8 mouse cellular contexts compared by ENCODE assay signal in the genomic region with DNA sequence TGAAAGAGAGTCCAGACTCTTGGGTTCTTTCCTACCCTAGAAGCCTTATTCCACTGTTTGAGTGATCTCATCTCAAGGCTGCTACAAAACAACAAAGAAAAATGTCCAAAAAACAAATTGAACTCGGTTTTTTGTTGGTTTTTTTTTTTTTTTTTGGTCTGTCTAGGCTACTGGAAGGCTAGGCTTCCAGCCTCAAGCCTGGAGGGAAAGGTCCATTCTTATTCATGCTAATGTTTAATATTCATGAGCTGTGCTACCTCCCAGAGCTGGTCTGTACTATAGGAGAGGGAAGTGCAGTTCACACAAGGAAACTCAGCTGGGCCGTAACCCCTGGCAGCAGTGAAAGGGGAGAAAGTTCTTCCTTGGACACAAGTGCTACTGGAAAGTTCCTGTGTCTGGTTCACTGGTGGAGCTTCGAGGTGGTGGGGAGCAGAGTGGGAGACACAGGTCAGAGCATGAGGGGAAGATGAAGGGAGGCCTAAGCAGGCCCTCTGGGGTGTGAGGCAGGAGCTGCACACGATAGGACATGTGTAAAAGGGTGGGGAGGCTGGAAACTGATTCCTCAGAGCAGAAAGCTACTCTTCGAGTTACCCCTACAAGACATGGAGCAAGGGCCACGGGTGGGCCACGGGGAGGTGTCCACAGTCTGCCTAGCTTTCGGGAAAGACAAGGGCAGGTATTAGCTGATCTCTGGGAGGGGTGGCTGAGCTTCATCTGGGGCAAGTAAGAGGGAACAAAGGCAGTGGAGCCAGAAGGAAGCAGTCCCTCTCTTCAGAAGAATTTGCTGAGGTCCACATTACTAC. TPM values are rescaled to one million over a fixed set of nuclear protein-coding genes. Genes with fewer than 3 reads are reported as not detected.
DNase-seq lines count a peak whose midpoint lies in the region; ATAC-seq and TF ChIP-seq lines count a peak whose summit lies in the region.

No protein-coding gene starts in this region.

- H3K4me3 ChIP-seq in kidney, postnatal 0 days (replicated peaks; ENCODE audit: low read depth, low read length) = peak overlapping the region; percentile 98
- peak overlapping the region; percentile 91 for H3K4me3 ChIP-seq in midbrain, embryonic 14.5 days (replicated peaks; ENCODE audit: low read depth, low read length)

- peak; percentile 6; the same call in 1 of the 2 replicates for ATAC-seq in granulocyte monocyte progenitor cell, adult 5-6 weeks (replicated peaks; ENCODE audit: poor library complexity, severe bottlenecking)
- ATAC-seq in kidney, postnatal 0 days (replicated peaks; ENCODE audit: low FRiP score, low read depth) = no peak
- peak; percentile 28; the same call in 1 of the 2 replicates for ATAC-seq in midbrain, embryonic 14.5 days (ENCODE audit: low FRiP score, low TSS enrichment)

- H3K36me3 ChIP-seq in kidney, postnatal 0 days (ENCODE audit: insufficient read depth, low read length) = peaks cover 35% of the 10 kb centered on the region
- H3K36me3 ChIP-seq in midbrain, embryonic 14.5 days (ENCODE audit: control insufficient read depth, insufficient read depth, low read length) = peaks cover 44% of the 10 kb centered on the region

- no peak for TF ChIP-seq CTCF in kidney, postnatal 0 days (IDR thresholded peaks at IDR 0.05; ENCODE audit: low read depth)

- WGBS in kidney, postnatal 0 days = 29% methylated on average over 8 of the region's 8 CpGs
- 24% methylated on average over 8 of the region's 8 CpGs for WGBS in midbrain, embryonic 14.5 days

- peak overlapping the region; percentile 93 for H3K4me2 ChIP-seq in kidney, postnatal 0 days (ENCODE audit: low read length)
- H3K4me2 ChIP-seq in midbrain, embryonic 14.5 days (ENCODE audit: low read length) = peak overlapping the region; percentile 92

- H3K4me1 ChIP-seq in kidney, postnatal 0 days (replicated peaks; ENCODE audit: insufficient read depth, low read length) = peaks cover 22% of the 10 kb centered on the region
- peaks cover 27% of the 10 kb centered on the region for H3K4me1 ChIP-seq in midbrain, embryonic 14.5 days (ENCODE audit: control insufficient read depth, insufficient read depth, low read length)

- H3K27me3 ChIP-seq in kidney, postnatal 0 days (ENCODE audit: insufficient read depth, low read length) = no peaks in the 10 kb centered on the region
- H3K27me3 ChIP-seq in midbrain, embryonic 14.5 days (ENCODE audit: control insufficient read depth, insufficient read depth, low read length) = no peaks in the 10 kb centered on the region

- H3K9me3 ChIP-seq in kidney, postnatal 0 days (replicated peaks; ENCODE audit: low read length) = no peaks in the 10 kb centered on the region
- no peaks in the 10 kb centered on the region for H3K9me3 ChIP-seq in midbrain, embryonic 14.5 days (ENCODE audit: control insufficient read depth, low read length)

- H3K27ac ChIP-seq in kidney, postnatal 0 days = peak overlapping the region; percentile 97
- H3K27ac ChIP-seq in midbrain, embryonic 14.5 days (replicated peaks; ENCODE audit: low read depth, low read length) = peak overlapping the region; percentile 98

- peak overlapping the region; percentile 96; the same call in 1 of the 2 replicates for H3K9ac ChIP-seq in kidney, postnatal 0 days (ENCODE audit: low read depth, low read length)
- H3K9ac ChIP-seq in midbrain, embryonic 14.5 days (replicated peaks; ENCODE audit: low read length) = peak overlapping the region; percentile 92; the same call in 1 of the 2 replicates

- DNase-seq in 3134 (ENCODE audit: extremely low read depth, insufficient read length, low spot score) (peak; percentile 26), MEL-GATA-1-ER (ENCODE audit: extremely low read depth, low read depth) (peak; percentile 85)
- peak; percentile 62 for DNase-seq in kidney, postnatal 0 days (ENCODE audit: low spot score)
- peak; percentile 62 for DNase-seq in midbrain, embryonic 14.5 days
- DNase-seq in thymus, postnatal 4 days = peak; percentile 53
- no peak for DNase-seq in ovary, postnatal 36 days (ENCODE audit: low spot score)
- no peak for DNase-seq in layer of hippocampus, adult 11-12 months (ENCODE audit: low spot score)

RNA-seq across cellular contexts. Expression of gene Mllt11, which starts 1.3 kb away (rescaled TPM):
- total RNA-seq in granulocyte monocyte progenitor cell, adult 5-6 weeks (2014; fragmentation: Nextera tagmentation) = 3.2 and 6.9 TPM in 2 replicates
- total RNA-seq in granulocyte monocyte progenitor cell, adult 5-6 weeks (2017) = 1.7 and 1.9 TPM in 2 replicates
- 11.2 and 11.8 TPM in 2 replicates for polyA plus RNA-seq in kidney, postnatal 0 days (2015; fragmentation: Nextera tagmentation; extraction: Ambion mirVana)
- 545 and 586 TPM in 2 replicates for polyA plus RNA-seq in midbrain, embryonic 14.5 days (2014; fragmentation: Nextera tagmentation; extraction: Ambion mirVana)

RNA-seq across cellular contexts. Expression of gene Cdc42se1, which starts 2.2 kb away (rescaled TPM):
- total RNA-seq in granulocyte monocyte progenitor cell, adult 5-6 weeks (2014; fragmentation: Nextera tagmentation) = 93.6 and 99.1 TPM in 2 replicates
- total RNA-seq in granulocyte monocyte progenitor cell, adult 5-6 weeks (2017) = 43.0 and 61.6 TPM in 2 replicates
- polyA plus RNA-seq in kidney, postnatal 0 days (2015; fragmentation: Nextera tagmentation; extraction: Ambion mirVana) = 98.5 and 102 TPM in 2 replicates
- polyA plus RNA-seq in midbrain, embryonic 14.5 days (2014; fragmentation: Nextera tagmentation; extraction: Ambion mirVana) = 58.3 and 64.5 TPM in 2 replicates

RNA-seq across cellular contexts. Expression of gene Gm128, which starts 10.7 kb away (rescaled TPM):
- 1.0 TPM in 1 of 2 replicates, not detected in the other for total RNA-seq in granulocyte monocyte progenitor cell, adult 5-6 weeks (2014; fragmentation: Nextera tagmentation)
- 0.22 and 1.8 TPM in 2 replicates for total RNA-seq in granulocyte monocyte progenitor cell, adult 5-6 weeks (2017)
- polyA plus RNA-seq in kidney, postnatal 0 days (2015; fragmentation: Nextera tagmentation; extraction: Ambion mirVana) = 1.2 and 1.3 TPM in 2 replicates
- 0.11 and 0.15 TPM in 2 replicates for polyA plus RNA-seq in midbrain, embryonic 14.5 days (2014; fragmentation: Nextera tagmentation; extraction: Ambion mirVana)

RNA-seq across cellular contexts. Expression of gene Gabpb2, which starts 13.0 kb away (rescaled TPM):
- total RNA-seq in granulocyte monocyte progenitor cell, adult 5-6 weeks (2014; fragmentation: Nextera tagmentation) = 36.0 and 54.3 TPM in 2 replicates
- 39.8 and 43.6 TPM in 2 replicates for total RNA-seq in granulocyte monocyte progenitor cell, adult 5-6 weeks (2017)
- 4.5 and 5.4 TPM in 2 replicates for polyA plus RNA-seq in kidney, postnatal 0 days (2015; fragmentation: Nextera tagmentation; extraction: Ambion mirVana)
- 3.7 and 4.2 TPM in 2 replicates for polyA plus RNA-seq in midbrain, embryonic 14.5 days (2014; fragmentation: Nextera tagmentation; extraction: Ambion mirVana)

RNA-seq across cellular contexts. Expression of gene Bnipl, which starts 20.3 kb away (rescaled TPM):
- total RNA-seq in granulocyte monocyte progenitor cell, adult 5-6 weeks (2014; fragmentation: Nextera tagmentation) = 0.88 TPM in 1 of 2 replicates, not detected in the other
- not detected in 2 replicates for total RNA-seq in granulocyte monocyte progenitor cell, adult 5-6 weeks (2017)
- polyA plus RNA-seq in kidney, postnatal 0 days (2015; fragmentation: Nextera tagmentation; extraction: Ambion mirVana) = 0.82 and 1.6 TPM in 2 replicates
- polyA plus RNA-seq in midbrain, embryonic 14.5 days (2014; fragmentation: Nextera tagmentation; extraction: Ambion mirVana) = not detected in 2 replicates

Comparison
In these comparisons a context has a peak if more than half of its experiments do, and no peak if none do; other contexts are left out.
1. DNase-seq: peak in 3134 (single experiment), MEL-GATA-1-ER (single experiment), kidney, postnatal 0 days (single experiment), midbrain, embryonic 14.5 days (single experiment) and thymus, postnatal 4 days (single experiment); none in ovary, postnatal 36 days (single experiment) and layer of hippocampus, adult 11-12 months (single experiment).
2. RNA of gene Mllt11, which starts 1.3 kb away (polyA plus RNA-seq): 545 to 586 TPM in midbrain, embryonic 14.5 days; 11.2 to 11.8 TPM in kidney, postnatal 0 days; every median in the first group is over 10 times any median in the second.